Mouse (Mus musculus): ENCODE results near the gene Zfp444. TPM values are rescaled to one million over a fixed set of nuclear protein-coding genes. Genes with fewer than 3 reads are reported as not detected.
A peak's percentile ranks its signal among the peaks of the same experiment; 100 is the strongest.
"Not testable (repeated sequence)": the region's sequence is repeated elsewhere in the genome, so short reads cannot be mapped to it uniquely, and the experiment has no call there.

Zfp444 gene
- total RNA-seq, 2 experiments from 2014 or later = 54.8 to 64.3 TPM

DNA sequence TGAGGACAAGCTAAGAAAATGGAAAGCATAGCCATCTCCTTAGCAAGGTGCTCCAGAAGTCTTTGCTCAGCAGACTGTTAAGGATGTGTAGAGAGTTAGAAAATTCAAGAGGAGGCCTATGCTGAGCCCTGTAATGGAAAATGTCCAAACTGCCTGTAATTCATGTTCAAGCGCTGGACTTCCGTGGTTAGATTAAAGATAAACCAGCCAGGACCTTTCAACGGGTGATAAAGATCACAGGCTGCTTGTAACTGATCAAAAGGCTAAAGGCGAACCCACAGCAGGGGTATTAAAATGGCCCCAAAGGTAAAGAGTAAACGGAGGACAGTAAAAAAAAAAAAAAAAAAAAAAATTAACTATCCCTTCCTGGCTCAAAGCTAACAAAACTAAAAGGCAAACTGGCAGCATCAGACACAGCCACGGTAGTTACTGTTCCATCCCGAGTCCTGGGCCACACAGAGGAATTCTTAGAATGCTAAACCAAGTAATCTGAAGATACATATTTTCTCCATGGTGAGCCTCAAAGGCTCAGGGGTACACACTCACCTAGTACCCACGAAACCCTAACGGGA lies 15.0 kb upstream of the Zfp444 start:
- intact Hi-C loops (cut with DNase I) = no loop called here
- DNase-seq (ENCODE audit: extremely low spot score in 1 of 2, low spot score in 2 of 2) = no peak

DNA sequence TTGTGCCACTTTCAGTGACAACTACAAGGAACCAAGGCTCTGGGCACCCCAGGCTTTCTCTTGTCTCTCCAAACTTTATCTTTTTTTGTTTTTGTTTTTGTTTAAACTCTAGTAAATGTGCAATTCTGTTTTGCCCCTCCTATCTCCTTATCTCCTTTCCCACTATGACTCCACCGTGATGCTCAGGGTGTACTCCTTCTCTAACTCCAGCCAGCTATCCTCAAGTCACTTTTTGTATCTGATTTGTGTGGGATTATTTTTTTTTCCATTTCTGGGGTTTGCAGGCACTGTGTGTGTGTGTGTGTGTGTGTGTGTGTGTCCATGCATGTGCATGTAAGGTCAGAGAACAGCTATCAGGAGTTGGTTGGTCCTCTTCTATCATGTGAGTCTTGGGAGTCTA lies 14.5 kb upstream of the Zfp444 start:
- no peak for DNase-seq (ENCODE audit: extremely low spot score in 1 of 2, low spot score in 2 of 2)
- intact Hi-C loops (cut with DNase I) = no loop called here

GRCm38 (mm10) chr7:6159604-6160003 lies 12.4 kb upstream of the Zfp444 start:
- no peak for DNase-seq (ENCODE audit: extremely low spot score in 1 of 2, low spot score in 2 of 2)
- intact Hi-C loops (cut with DNase I) = no loop called here

DNA sequence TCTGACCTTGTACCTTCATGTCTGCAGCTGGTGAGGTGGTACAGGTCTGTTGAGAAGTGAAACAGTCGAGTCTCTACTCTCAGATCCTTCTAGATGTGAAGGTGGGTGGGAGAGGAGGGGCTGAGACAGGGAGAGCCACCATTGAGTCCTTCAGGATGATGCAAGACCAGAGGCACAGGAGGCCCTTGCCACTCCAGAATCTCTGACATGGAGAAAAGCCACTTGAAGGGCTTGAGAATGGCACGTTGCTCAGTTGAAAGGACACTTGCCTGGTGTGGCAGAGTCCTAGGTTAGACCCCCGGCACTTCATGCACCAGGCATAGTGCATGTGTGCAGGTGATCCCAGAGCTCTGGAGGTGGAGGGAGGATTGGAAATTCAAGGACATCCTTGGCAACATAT lies 10.5 kb upstream of the Zfp444 start:
- intact Hi-C loops (cut with DNase I) = no loop called here
- DNase-seq (ENCODE audit: extremely low spot score in 1 of 2, low spot score in 2 of 2) = no peak

DNA sequence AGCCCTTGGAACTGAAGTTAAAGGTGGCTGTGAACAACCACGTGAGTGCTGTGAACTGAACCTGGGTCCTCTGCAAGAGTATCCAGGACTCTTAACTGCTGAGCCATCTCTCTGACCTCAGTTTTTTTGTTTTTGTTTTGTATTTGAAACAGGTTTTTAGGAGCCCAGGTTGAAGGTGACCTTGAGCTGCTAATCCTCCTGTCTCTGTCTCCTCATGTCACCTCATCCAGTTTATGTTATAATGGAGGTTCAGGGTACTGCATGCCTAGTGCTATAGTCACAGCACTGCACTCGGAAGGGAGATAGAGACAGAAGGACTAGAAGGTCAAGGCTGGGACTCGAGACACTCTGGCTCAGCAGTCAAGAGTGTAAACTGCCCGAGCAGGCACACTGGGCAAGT lies 9.9 kb upstream of the Zfp444 start:
- no peak for DNase-seq (ENCODE audit: extremely low spot score in 1 of 2, low spot score in 2 of 2)
- intact Hi-C loops (cut with DNase I) = no loop called here

- no peak for DNase-seq (ENCODE audit: extremely low spot score in 1 of 2, low spot score in 2 of 2)
- intact Hi-C loops (cut with DNase I) = no loop called here
Observed at GRCm38 (mm10) chr7:6164671-6165070, 7.4 kb upstream of the Zfp444 start.

DNA sequence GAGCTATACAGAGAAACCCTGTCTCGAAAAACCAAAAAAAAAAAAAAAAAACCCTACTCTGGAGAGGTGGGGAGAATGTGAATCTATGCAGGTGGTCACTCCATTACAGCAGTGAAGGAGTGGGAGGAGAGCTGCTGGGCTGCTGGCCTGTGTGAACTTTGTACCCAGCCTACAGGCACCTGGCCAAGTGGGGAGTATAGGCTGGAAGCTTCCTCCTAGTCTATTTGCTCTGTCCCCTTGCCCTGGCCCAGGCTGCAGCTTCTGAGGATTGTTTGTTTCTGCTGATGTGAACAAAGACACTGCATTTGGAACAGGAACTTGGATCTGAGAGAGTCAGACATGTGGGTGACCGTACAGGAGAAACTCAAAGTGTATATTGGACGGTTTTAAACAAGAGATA lies 2.6 kb upstream of the Zfp444 start:
- peak in 1 of 2 experiments; percentile 86 for DNase-seq (ENCODE audit: extremely low spot score in 1 of 2, low spot score in 2 of 2)
- intact Hi-C loops (cut with DNase I) = no loop called here

- intact Hi-C loops (cut with DNase I) = loop anchor here (5.0 to 10.0 kb wide), 2 partner anchors 43 to 1086 kb away; partner anchors contain the start of gene Epn1
- DNase-seq (ENCODE audit: extremely low spot score in 1 of 2, low spot score in 2 of 2) = no peak
Observed at GRCm38 (mm10) chr7:6170391-6170790, 1.6 kb upstream of the Zfp444 start.

- no peak for DNase-seq (ENCODE audit: extremely low spot score in 1 of 2, low spot score in 2 of 2)
- intact Hi-C loops (cut with DNase I) = loop anchor here (5.0 to 10.0 kb wide), 2 partner anchors 44 to 1086 kb away; partner anchors contain the start of gene Epn1
Observed at GRCm38 (mm10) chr7:6170871-6171270, 1.2 kb upstream of the Zfp444 start.

DNA sequence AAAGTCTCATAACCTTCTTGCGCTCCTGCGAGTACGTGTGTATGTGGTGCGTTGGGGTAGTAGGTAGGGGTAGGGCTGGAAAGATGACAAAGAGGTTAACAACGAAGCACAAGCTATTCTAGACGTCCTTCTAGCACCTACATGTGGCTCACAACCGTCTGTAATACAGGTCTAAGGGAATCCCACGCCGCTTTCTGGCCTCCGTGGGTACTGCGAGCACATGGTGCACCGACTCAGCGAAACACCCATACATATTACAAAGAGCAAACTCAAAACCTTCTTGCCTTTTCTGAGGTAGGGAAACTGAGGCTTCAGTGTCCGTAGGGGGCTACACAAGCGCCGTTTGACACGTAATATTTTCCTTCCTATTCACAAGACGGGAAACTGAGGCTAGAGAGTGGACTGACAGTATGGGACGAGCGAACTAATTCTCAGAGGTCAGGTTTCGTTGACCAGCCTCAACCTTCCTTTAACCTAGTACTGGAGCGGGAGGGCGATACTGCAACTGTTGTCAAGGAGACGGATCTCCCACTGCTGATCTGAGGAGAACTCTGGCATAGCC lies 501 bp upstream of the Zfp444 start:
- intact Hi-C loops (cut with DNase I) = loop anchor here (5.0 to 10.0 kb wide), 2 partner anchors 44 to 1087 kb away; partner anchors contain the start of gene Epn1
- peak; percentile 67 to 84 for DNase-seq (ENCODE audit: extremely low spot score in 1 of 2, low spot score in 2 of 2)

- DNase-seq (ENCODE audit: extremely low spot score in 1 of 2, low spot score in 2 of 2) = no peak
- intact Hi-C loops (cut with DNase I) = loop anchor here (5.0 to 10.0 kb wide), 2 partner anchors 45 to 1088 kb away; partner anchors contain the start of gene Epn1
Observed at GRCm38 (mm10) chr7:6172674-6173244, 733 bp downstream of the Zfp444 start.

GRCm38 (mm10) chr7:6173872-6174271 lies 1.8 kb downstream of the Zfp444 start:
- DNase-seq (ENCODE audit: extremely low spot score in 1 of 2, low spot score in 2 of 2) = no peak
- intact Hi-C loops (cut with DNase I) = loop anchor here (5.0 to 10.0 kb wide), 2 partner anchors 47 to 1089 kb away; partner anchors contain the start of gene Epn1

GRCm38 (mm10) chr7:6174365-6174987 lies 2.5 kb downstream of the Zfp444 start:
- DNase-seq (ENCODE audit: extremely low spot score in 1 of 2, low spot score in 2 of 2) = not testable (repeated sequence)
- intact Hi-C loops (cut with DNase I) = loop anchor here (5.0 to 10.0 kb wide), 2 partner anchors 47 to 1090 kb away; partner anchors contain the start of gene Epn1

GRCm38 (mm10) chr7:6179013-6179412 lies 7.0 kb downstream of the Zfp444 start:
- no peak for DNase-seq (ENCODE audit: extremely low spot score in 1 of 2, low spot score in 2 of 2)
- intact Hi-C loops (cut with DNase I) = loop anchor here (10.0 kb wide), 1 partner anchor 1094 kb away; the partner anchor contains the start of gene Epn1

DNA sequence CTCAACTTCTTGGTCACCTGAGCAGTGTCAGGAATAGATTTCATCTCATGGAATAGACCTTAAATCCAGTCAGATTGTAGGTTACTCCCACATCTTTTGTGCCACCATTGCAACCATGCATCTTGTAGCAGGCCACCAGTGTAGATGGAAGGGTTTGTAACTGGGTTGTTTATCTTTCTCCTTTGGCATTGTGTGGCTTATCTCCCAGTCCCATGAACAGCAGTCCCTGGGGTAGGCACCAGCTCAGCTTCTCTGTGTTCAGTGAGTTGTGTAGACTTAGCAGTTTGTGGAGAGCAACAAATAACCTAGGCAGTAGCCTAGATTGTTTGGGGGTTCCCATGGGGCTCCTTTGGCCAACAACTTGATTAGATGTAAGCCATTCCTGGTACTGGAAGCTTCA lies 10.9 kb downstream of the Zfp444 start:
- intact Hi-C loops (cut with DNase I) = no loop called here
- DNase-seq (ENCODE audit: extremely low spot score in 1 of 2, low spot score in 2 of 2) = no peak

GRCm38 (mm10) chr7:6183802-6184201 lies 11.8 kb downstream of the Zfp444 start:
- intact Hi-C loops (cut with DNase I) = no loop called here
- DNase-seq (ENCODE audit: extremely low spot score in 1 of 2, low spot score in 2 of 2) = peak in 1 of 2 experiments; percentile 31

DNA sequence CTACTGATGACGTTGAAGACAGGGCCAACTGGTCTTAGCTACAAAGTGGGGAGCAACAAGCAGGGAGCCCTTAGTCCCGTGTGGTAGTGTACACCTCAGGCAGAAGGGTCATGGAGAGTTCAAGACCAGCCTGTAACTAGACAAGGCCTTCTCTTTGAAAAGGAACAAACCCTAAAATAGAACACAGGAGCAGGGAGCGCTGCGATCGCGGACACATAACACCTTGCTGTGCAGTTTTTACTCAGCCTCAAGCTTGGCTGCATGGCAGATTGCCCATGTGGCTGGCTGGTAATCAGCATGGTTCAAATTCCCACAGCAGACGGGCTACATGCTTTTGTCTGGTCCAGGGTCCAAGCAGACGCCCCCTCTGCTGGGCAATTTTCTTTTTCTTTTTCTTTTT lies 12.5 kb downstream of the Zfp444 start:
- no peak for DNase-seq (ENCODE audit: extremely low spot score in 1 of 2, low spot score in 2 of 2)
- intact Hi-C loops (cut with DNase I) = no loop called here

- intact Hi-C loops (cut with DNase I) = no loop called here
- no peak for DNase-seq (ENCODE audit: extremely low spot score in 1 of 2, low spot score in 2 of 2)
Observed at GRCm38 (mm10) chr7:6185391-6185790, 13.4 kb downstream of the Zfp444 start.

GRCm38 (mm10) chr7:6186176-6186575 lies 14.2 kb downstream of the Zfp444 start:
- intact Hi-C loops (cut with DNase I) = no loop called here
- DNase-seq (ENCODE audit: extremely low spot score in 1 of 2, low spot score in 2 of 2) = no peak

DNA sequence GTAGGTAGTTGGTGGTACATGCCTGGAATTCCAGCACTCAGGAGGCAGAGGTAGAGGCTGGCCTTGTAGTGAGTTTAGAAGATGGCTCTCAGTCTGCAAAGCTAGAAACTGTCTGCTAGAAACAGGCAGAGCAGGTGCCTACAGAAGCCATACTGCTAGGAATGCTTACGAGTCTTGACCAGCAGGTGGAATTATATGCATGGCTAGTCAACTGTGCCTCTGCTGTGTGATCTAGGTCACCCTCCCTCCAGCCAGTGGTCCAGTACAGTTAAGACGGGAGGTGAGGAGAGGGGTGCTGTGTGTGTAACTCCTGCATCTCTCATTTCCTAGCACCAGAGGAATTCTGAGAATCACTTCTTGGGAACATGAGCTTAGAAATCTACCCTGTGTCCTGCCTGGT lies 14.7 kb downstream of the Zfp444 start:
- no peak for DNase-seq (ENCODE audit: extremely low spot score in 1 of 2, low spot score in 2 of 2)
- intact Hi-C loops (cut with DNase I) = no loop called here

Measured in left cerebral cortex, postnatal 10 days (tissue).